Mouse (Mus musculus): ENCODE data around the gene Arhgap45.

GRCm38 (mm10) chr10:79997819-79998218 is 18.6 kb upstream of the Arhgap45 start:
- TF ChIP-seq POLR2A (IDR thresholded peaks at IDR 0.05; ENCODE audit: borderline replicate concordance, extremely low read depth, low read depth, low read length), result no peak
- no peak for TF ChIP-seq CTCF (IDR thresholded peaks at IDR 0.05; ENCODE audit: insufficient read depth, low read length)

All from lung, adult 2 months (tissue).